Mouse (Mus musculus): ENCODE data around the gene Tspan4.

GRCm38 (mm10) chr7:141491151-141491550 is 16.1 kb downstream of the Tspan4 start:
- TF ChIP-seq CTCF (IDR thresholded peaks at IDR 0.05; ENCODE audit: extremely low read depth, insufficient read length, insufficient replicate concordance, low read depth, low read length) = peak; percentile 45; the same call in 1 of the 2 replicates
- no peak for TF ChIP-seq POLR2A (IDR thresholded peaks at IDR 0.05; ENCODE audit: low read depth, low read length)

Measured in small intestine, adult 2 months (tissue).